Comparison of ENCODE assay signal across 32 mouse cellular contexts in the genomic region with DNA sequence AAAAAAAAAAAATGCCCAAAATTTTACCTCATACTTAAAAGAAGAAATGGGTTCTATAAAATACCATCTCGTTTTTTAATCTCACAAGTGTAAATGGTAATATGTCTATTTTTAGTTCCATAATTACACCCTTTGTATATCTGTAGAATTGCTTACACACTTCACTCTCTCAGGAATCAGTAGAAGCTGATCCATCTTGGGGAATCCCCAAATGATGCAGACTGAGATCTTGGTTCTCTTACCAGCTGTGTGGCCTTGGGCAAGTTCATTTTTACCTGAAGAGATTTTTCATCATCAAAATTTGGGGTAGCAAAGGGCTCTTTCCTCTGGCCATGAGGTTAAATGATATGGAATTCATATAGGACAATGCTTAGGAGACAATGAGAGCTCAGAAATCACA.
"Had no signal": no experiment of that assay in that cellular context is flagged by ENCODE, and none has a peak within 500 bp of the region (broad histone marks: within the 10 kb centered on the region; RNA-seq: fewer than 3 reads in every experiment).

No protein-coding gene starts in this region.

- H3K27ac ChIP-seq: heart, embryonic 10.5 days; heart, embryonic 13.5 days; heart, embryonic 15.5 days; hindbrain, embryonic 10.5 days; hindbrain, embryonic 12.5 days; hindbrain, embryonic 13.5 days; hindbrain, embryonic 14.5 days; hindbrain, embryonic 15.5 days; hindbrain, postnatal 0 days; intestine, embryonic 15.5 days; kidney, embryonic 15.5 days; kidney, postnatal 0 days; layer of hippocampus, adult 2 months; left cerebral cortex, adult 2 months had no signal

- H3K4me2 ChIP-seq: heart, embryonic 11.5 days; heart, embryonic 12.5 days; heart, embryonic 13.5 days; heart, embryonic 15.5 days; hindbrain, embryonic 12.5 days; hindbrain, embryonic 13.5 days; hindbrain, embryonic 14.5 days; hindbrain, embryonic 15.5 days; intestine, embryonic 15.5 days; kidney, embryonic 15.5 days had no signal

- H3K27me3 ChIP-seq: heart, embryonic 12.5 days; heart, embryonic 13.5 days; heart, embryonic 15.5 days; hindbrain, embryonic 12.5 days; hindbrain, embryonic 13.5 days; hindbrain, embryonic 15.5 days; intestine, embryonic 15.5 days; kidney, embryonic 15.5 days had no signal

- DNase-seq: heart, postnatal 10 days; heart, postnatal 14 days; heart, postnatal 36 days; heart, postnatal 4 days; kidney, adult 11 months; kidney, adult 18-20 months; kidney, adult 2 months; kidney, adult 8-10 months; kidney, adult 9 months; kidney, postnatal 10 days; kidney, postnatal 14 days; kidney, postnatal 25 days; kidney, postnatal 36 days; kidney, postnatal 4 days; layer of hippocampus, adult 9-11 months; layer of hippocampus, postnatal 36 days had no signal

- H3K36me3 ChIP-seq: heart, embryonic 10.5 days; heart, embryonic 12.5 days; heart, embryonic 13.5 days; heart, embryonic 15.5 days; hindbrain, embryonic 10.5 days; hindbrain, embryonic 12.5 days; hindbrain, embryonic 13.5 days; hindbrain, embryonic 15.5 days; intestine, embryonic 15.5 days; kidney, embryonic 15.5 days had no signal

- H3K4me3 ChIP-seq: heart, embryonic 10.5 days; heart, embryonic 12.5 days; heart, embryonic 13.5 days; heart, embryonic 15.5 days; hindbrain, embryonic 10.5 days; hindbrain, embryonic 12.5 days; hindbrain, embryonic 13.5 days; hindbrain, embryonic 15.5 days; intestine, embryonic 15.5 days; kidney, embryonic 15.5 days; layer of hippocampus, adult 2 months; left cerebral cortex, adult 2 months had no signal

- H3K9me3 ChIP-seq: heart, embryonic 10.5 days; heart, embryonic 12.5 days; heart, embryonic 15.5 days; hindbrain, embryonic 10.5 days; hindbrain, embryonic 12.5 days; hindbrain, embryonic 13.5 days; hindbrain, embryonic 15.5 days; intestine, embryonic 15.5 days; kidney, embryonic 15.5 days had no signal

- H3K4me1 ChIP-seq: heart, embryonic 10.5 days; heart, embryonic 12.5 days; heart, embryonic 13.5 days; heart, embryonic 15.5 days; hindbrain, embryonic 10.5 days; hindbrain, embryonic 12.5 days; hindbrain, embryonic 13.5 days; hindbrain, embryonic 15.5 days; intestine, embryonic 15.5 days; kidney, embryonic 15.5 days had no signal

- H3K9ac ChIP-seq: heart, embryonic 12.5 days; heart, embryonic 13.5 days; heart, embryonic 15.5 days; hindbrain, embryonic 12.5 days; hindbrain, embryonic 13.5 days; hindbrain, embryonic 14.5 days; hindbrain, embryonic 15.5 days; intestine, embryonic 15.5 days; kidney, embryonic 15.5 days had no signal
